Mouse (Mus musculus) activated CD4-positive, CD25-positive, alpha-beta regulatory T cell, adult 9 weeks (primary cell): Measurements from ENCODE around the gene B4galt1. TPM values are rescaled to one million over a fixed set of nuclear protein-coding genes. Genes with fewer than 3 reads are reported as not detected.

Experiments
- polyA plus RNA-seq: library from polyadenylated mRNA; unstranded; fragments of 100-300 nt; shearing (Covaris generic); gene quantifications from one replicate; pipeline ENCODE4 v1.2.1, GENCODE M21; 2017

B4galt1 gene
- 25.4 TPM for polyA plus RNA-seq

DNA sequence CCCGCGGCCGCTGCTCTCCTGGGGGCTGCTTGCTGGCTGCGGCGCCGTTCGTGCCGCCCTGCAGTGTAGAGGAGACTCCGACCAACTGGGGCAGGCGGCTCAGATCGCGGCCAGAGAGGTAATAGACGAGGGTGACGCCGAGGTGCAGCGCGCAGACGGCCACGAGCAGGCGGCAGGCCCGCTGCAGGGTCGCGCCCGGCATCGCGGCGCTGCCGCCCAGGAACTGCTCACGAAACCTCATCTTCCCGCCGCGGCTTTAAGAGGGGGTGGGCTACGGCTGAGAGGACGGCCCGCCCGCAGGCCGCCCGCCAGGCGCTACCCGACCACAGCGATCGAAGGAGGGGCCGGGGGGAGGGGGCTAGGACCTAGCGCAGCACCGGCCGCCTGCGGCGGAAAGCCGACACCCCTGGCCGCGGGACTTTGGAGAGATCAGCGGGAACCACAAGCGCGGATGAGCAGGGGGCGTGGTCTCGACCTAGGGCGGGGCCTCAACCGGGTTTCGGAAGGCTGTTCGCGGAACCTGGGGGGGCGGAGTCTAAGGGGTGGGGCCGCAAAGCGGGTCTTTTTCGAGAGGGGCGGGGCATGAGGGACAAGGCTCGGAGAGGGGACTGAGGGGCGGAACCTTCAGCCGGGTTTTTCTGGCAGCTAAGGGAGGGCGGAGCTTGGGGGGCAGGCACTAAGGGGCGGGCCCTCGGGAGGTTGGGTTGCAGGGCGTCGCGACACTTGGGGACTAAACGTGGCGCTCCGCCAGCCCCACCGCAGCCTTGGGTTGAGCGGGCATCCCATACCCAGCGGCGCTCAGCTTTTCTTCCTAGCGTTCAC is at the start of gene B4galt1:
Gene B4galt1 (minus strand): TSS at position 441 of the 822 bp plus-strand sequence.

DNA sequence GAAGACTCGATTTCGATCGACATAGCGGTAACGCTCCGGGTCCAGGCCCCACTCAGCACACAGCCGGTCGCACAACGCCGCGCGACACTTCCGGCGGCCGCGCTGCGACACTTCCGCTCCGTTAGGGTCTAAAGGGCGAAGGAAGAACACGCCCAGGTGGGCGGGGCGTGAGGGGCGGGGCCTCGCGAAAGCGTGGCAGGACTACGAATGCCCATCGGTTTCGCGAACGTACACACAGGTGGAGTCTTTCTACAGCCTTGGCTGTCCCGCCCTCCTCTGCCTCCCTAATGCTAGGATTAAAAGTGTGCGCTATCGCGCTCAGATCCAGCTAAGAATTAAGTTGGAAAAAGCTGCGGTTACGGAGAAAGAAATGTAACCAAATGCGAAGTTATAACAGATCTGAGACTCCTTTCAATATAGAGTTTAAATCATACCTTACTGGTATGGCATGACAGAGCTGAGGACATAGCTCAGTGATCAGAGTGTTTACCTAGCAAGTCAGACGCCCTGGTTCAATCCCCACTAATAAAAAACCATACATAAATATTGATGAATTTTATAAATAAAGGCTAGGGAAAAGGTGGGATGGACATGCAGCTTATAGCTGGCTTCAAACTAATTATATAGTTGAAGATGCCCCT is 95.9 kb downstream of the B4galt1 start, which contains the start of gene Smu1:
Gene Smu1 (minus strand): TSS at position 144 of the 641 bp plus-strand sequence.

Other genes with a start within 250 kb of the B4galt1 start
- gene Aptx, start 150.8 kb downstream of the B4galt1 start, polyA plus RNA-seq = 32.5 TPM
- gene Dnaja1, start 131.9 kb downstream of the B4galt1 start, polyA plus RNA-seq = 513 TPM
- 137 TPM for gene Smu1, start 96.1 kb downstream of the B4galt1 start, polyA plus RNA-seq
- gene Spink4, start 66.0 kb upstream of the B4galt1 start, polyA plus RNA-seq = not detected
- 14.2 TPM for gene Bag1, start 94.3 kb upstream of the B4galt1 start, polyA plus RNA-seq
- 106 TPM for gene Chmp5, start 94.4 kb upstream of the B4galt1 start, polyA plus RNA-seq
- gene Nfx1, start 116.9 kb upstream of the B4galt1 start, polyA plus RNA-seq = 116 TPM
- gene Aqp7, start 194.1 kb upstream of the B4galt1 start, polyA plus RNA-seq = not detected
- gene Aqp3, start 244.2 kb upstream of the B4galt1 start, polyA plus RNA-seq = 10.1 TPM